Mouse (Mus musculus): Measurements from ENCODE around the gene Vmn1r191. TPM values are rescaled to one million over a fixed set of nuclear protein-coding genes. Genes with fewer than 3 reads are reported as not detected.

The Vmn1r191 gene
- not detected for polyA plus RNA-seq (2017; shearing (Covaris generic))

DNA sequence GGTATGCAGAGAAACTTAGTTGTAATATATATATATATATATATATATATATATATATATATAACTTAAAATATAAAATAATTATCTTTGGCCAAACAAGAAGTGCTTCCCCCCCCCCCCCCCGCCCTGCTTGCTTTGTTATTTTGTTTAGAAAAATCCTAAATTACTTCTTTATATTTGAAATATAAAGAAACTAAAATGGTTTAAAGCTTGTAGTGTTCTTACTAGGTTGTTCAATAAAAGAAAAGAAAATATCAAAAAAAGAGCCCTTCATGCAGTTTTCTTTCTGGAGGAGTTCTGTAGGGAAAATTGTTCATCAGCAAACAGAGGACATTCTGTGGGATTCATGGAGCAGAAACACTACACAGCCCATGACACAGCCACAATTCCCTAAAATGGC lies at the start of gene Vmn1r191:
Gene Vmn1r191, minus strand, starts transcription at position 101 of the 400 bp plus-strand sequence.

DNA sequence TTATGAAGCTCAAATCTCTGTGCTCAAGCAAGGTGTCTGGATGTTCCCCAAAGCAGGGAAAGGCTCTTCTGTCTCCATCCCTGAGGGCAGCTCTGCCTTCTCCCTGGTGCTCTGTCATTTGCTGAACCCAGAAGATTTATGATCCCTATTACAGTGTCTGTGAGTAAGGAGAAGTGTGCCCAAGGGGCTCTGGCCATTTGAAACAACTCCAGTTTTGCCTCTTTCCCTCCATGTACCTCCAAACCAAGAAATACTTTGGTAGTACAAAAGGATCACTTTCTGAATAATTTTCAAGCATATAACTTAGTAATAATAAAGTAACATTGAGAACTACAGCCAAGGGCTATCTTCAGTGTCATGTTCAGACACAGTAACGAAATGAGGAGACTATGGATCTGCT lies 39.3 kb upstream of the Vmn1r191 start, which contains the start of gene Vmn1r193:
Gene Vmn1r193, minus strand, starts transcription at position 101 of the 400 bp plus-strand sequence.

GRCm38 (mm10) chr13:22191041-22191440 lies 7.3 kb upstream of the Vmn1r191 start, which contains the start of gene Vmn1r192:
Gene Vmn1r192 (minus strand): TSS chr13:22191141.

Other genes with a start within 250 kb of the Vmn1r191 start
- gene Zfp184, start 238.9 kb downstream of the Vmn1r191 start, polyA plus RNA-seq (2017; shearing (Covaris generic)) = 2.4 TPM
- not detected for gene Pom121l2, start 202.8 kb downstream of the Vmn1r191 start, polyA plus RNA-seq (2017; shearing (Covaris generic))
- gene Prss16, start 174.2 kb downstream of the Vmn1r191 start, polyA plus RNA-seq (2017; shearing (Covaris generic)) = 6.0 TPM
- not detected for gene Hist1h2ah, start 148.4 kb downstream of the Vmn1r191 start, polyA plus RNA-seq (2017; shearing (Covaris generic))
- not detected for gene Hist1h2bk, start 148.1 kb downstream of the Vmn1r191 start, polyA plus RNA-seq (2017; shearing (Covaris generic))
- 10.9 TPM for gene Hist1h4i, start 142.6 kb downstream of the Vmn1r191 start, polyA plus RNA-seq (2017; shearing (Covaris generic))
- gene Hist1h2ag, start 141.0 kb downstream of the Vmn1r191 start, polyA plus RNA-seq (2017; shearing (Covaris generic)) = not detected
- 1.3 TPM for gene Hist1h2bj, start 140.8 kb downstream of the Vmn1r191 start, polyA plus RNA-seq (2017; shearing (Covaris generic))
- not detected for gene Vmn1r188, start 99.5 kb downstream of the Vmn1r191 start, polyA plus RNA-seq (2017; shearing (Covaris generic))
- gene Vmn1r189, start 78.1 kb downstream of the Vmn1r191 start, polyA plus RNA-seq (2017; shearing (Covaris generic)) = not detected
- gene Vmn1r192, start 7.2 kb upstream of the Vmn1r191 start, polyA plus RNA-seq (2017; shearing (Covaris generic)) = not detected
- 0.06 TPM for gene Vmn1r193, start 39.2 kb upstream of the Vmn1r191 start, polyA plus RNA-seq (2017; shearing (Covaris generic))
- gene Vmn1r194, start 60.2 kb upstream of the Vmn1r191 start, polyA plus RNA-seq (2017; shearing (Covaris generic)) = not detected
- gene Vmn1r195, start 86.6 kb upstream of the Vmn1r191 start, polyA plus RNA-seq (2017; shearing (Covaris generic)) = not detected
- gene Vmn1r196, start 106.0 kb upstream of the Vmn1r191 start, polyA plus RNA-seq (2017; shearing (Covaris generic)) = 0.15 TPM
- gene Vmn1r197, start 140.6 kb upstream of the Vmn1r191 start, polyA plus RNA-seq (2017; shearing (Covaris generic)) = not detected
- 0.46 TPM for gene Vmn1r198, start 166.4 kb upstream of the Vmn1r191 start, polyA plus RNA-seq (2017; shearing (Covaris generic))
- not detected for gene Vmn1r199, start 195.8 kb upstream of the Vmn1r191 start, polyA plus RNA-seq (2017; shearing (Covaris generic))
- 0.67 TPM for gene Vmn1r200, start 206.4 kb upstream of the Vmn1r191 start, polyA plus RNA-seq (2017; shearing (Covaris generic))

Measured in effector memory CD4-positive, alpha-beta T cell, adult 7 months (primary cell).